Comparison of ENCODE assay signal across 13 mouse cellular contexts in genomic region chr12:114990916-114991315, GRCm38 (mm10).
DNase-seq lines count a peak whose midpoint lies in the region; ATAC-seq and TF ChIP-seq lines count a peak whose summit lies in the region.
"Had no signal": no experiment of that assay in that cellular context is flagged by ENCODE, and none has a peak within 500 bp of the region (broad histone marks: within the 10 kb centered on the region; RNA-seq: fewer than 3 reads in every experiment).

No protein-coding gene starts in this region.

- peak; percentile 5 for DNase-seq in lung, postnatal 25 days (ENCODE audit: low spot score)
- DNase-seq in lung, postnatal 14 days = no peak
- DNase-seq in adrenal gland, postnatal 36 days = peak; percentile 32 to 36
- peak; percentile 29 for DNase-seq in thymus, postnatal 4 days
- DNase-seq in left cerebral cortex, adult 2 months (ENCODE audit: extremely low spot score in 1 of 2, low spot score in 2 of 2) = no peak
- no peak for DNase-seq in kidney, postnatal 10 days
- DNase-seq: cerebellum, adult 8-10 months; heart, adult 2 months; kidney, postnatal 36 days had no signal

- peak; percentile 100 for ATAC-seq in megakaryocyte progenitor cell, adult 5-6 weeks (replicated peaks; ENCODE audit: poor library complexity)
- ATAC-seq: intestine, embryonic 15.5 days had no signal

- intact Hi-C loops in left cerebral cortex, adult 2 months (cut with DNase I) = no loop called here

- no peak overlapping the region for H3K4me3 ChIP-seq in left cerebral cortex, adult 2 months
- H3K4me3 ChIP-seq: heart, adult 2 months; intestine, embryonic 15.5 days; megakaryocyte, embryonic 14.5 days had no signal

- no peak for TF ChIP-seq CTCF in left cerebral cortex, adult 2 months (IDR thresholded peaks at IDR 0.05)

- no peak overlapping the region for H3K27ac ChIP-seq in left cerebral cortex, adult 2 months
- H3K27ac ChIP-seq: heart, adult 2 months; intestine, embryonic 15.5 days; liver, embryonic 14.5 days had no signal

Comparison
In these comparisons a context has a peak if more than half of its experiments do, and no peak if none do; other contexts are left out.
1. DNase-seq: peak in lung, postnatal 25 days (single experiment), adrenal gland, postnatal 36 days (2 of 2) and thymus, postnatal 4 days (single experiment); none in lung, postnatal 14 days (single experiment), left cerebral cortex, adult 2 months (0 of 2) and kidney, postnatal 10 days (single experiment).